8 mouse cellular contexts compared by ENCODE assay signal in genomic region chr17:25013606-25014501, GRCm38 (mm10). TPM values are rescaled to one million over a fixed set of nuclear protein-coding genes. Genes with fewer than 3 reads are reported as not detected.
DNase-seq lines count a peak whose midpoint lies in the region; ATAC-seq and TF ChIP-seq lines count a peak whose summit lies in the region.

No protein-coding gene starts in this region.

- H3K4me3 ChIP-seq in forebrain, postnatal 0 days (ENCODE audit: low read depth, low read length) = peak overlapping the region; percentile 92
- peak overlapping the region; percentile 94 for H3K4me3 ChIP-seq in hindbrain, embryonic 14.5 days (replicated peaks; ENCODE audit: low read length)
- H3K4me3 ChIP-seq in liver, embryonic 12.5 days = peak overlapping the region; percentile 96

- peaks cover 10% of the 10 kb centered on the region for H3K4me1 ChIP-seq in forebrain, postnatal 0 days (ENCODE audit: insufficient read depth)
- H3K4me1 ChIP-seq in hindbrain, embryonic 14.5 days (replicated peaks; ENCODE audit: control insufficient read depth, insufficient read depth, low read length) = peaks cover 16% of the 10 kb centered on the region
- peaks cover 30% of the 10 kb centered on the region for H3K4me1 ChIP-seq in liver, embryonic 12.5 days

- H3K9me3 ChIP-seq in forebrain, postnatal 0 days (ENCODE audit: low read length) = no peaks in the 10 kb centered on the region
- no peaks in the 10 kb centered on the region for H3K9me3 ChIP-seq in hindbrain, embryonic 14.5 days (ENCODE audit: control insufficient read depth, low read length)
- H3K9me3 ChIP-seq in liver, embryonic 12.5 days (replicated peaks) = no peaks in the 10 kb centered on the region

- TF ChIP-seq CTCF in forebrain, postnatal 0 days (IDR thresholded peaks at IDR 0.05; ENCODE audit: low read depth) = no peak

- H3K36me3 ChIP-seq in forebrain, postnatal 0 days (ENCODE audit: insufficient read depth) = peaks cover 29% of the 10 kb centered on the region
- H3K36me3 ChIP-seq in hindbrain, embryonic 14.5 days (replicated peaks; ENCODE audit: control insufficient read depth, insufficient read depth) = peaks cover 40% of the 10 kb centered on the region
- peaks cover 48% of the 10 kb centered on the region for H3K36me3 ChIP-seq in liver, embryonic 12.5 days

- peak overlapping the region; percentile 98 for H3K4me2 ChIP-seq in forebrain, postnatal 0 days (ENCODE audit: low read depth)
- H3K4me2 ChIP-seq in hindbrain, embryonic 14.5 days (replicated peaks) = peak overlapping the region; percentile 91
- H3K4me2 ChIP-seq in liver, embryonic 12.5 days = peak overlapping the region; percentile 98

- peak overlapping the region; percentile 83 for H3K9ac ChIP-seq in forebrain, postnatal 0 days
- H3K9ac ChIP-seq in hindbrain, embryonic 14.5 days = peak overlapping the region; percentile 88
- H3K9ac ChIP-seq in liver, embryonic 12.5 days = peak overlapping the region; percentile 99

- peak overlapping the region; percentile 21; the same call in 1 of the 2 replicates for H3K27ac ChIP-seq in forebrain, postnatal 0 days (ENCODE audit: low read depth, low read length)
- peak overlapping the region; percentile 73 for H3K27ac ChIP-seq in hindbrain, embryonic 14.5 days
- peak overlapping the region; percentile 90 for H3K27ac ChIP-seq in liver, embryonic 12.5 days

- ATAC-seq in frontal cortex, adult (ENCODE audit: low TSS enrichment) = no peak
- ATAC-seq in forebrain, postnatal 0 days = no peak
- no peak for ATAC-seq in hindbrain, embryonic 14.5 days (ENCODE audit: low FRiP score)
- ATAC-seq in liver, embryonic 12.5 days = no peak

- peak; percentile 5 for DNase-seq in frontal cortex, postnatal 36 days (ENCODE audit: low spot score in 2 of 2)
- peak; percentile 32 for DNase-seq in c-Kit-negative CD71-positive TER-119-positive erythroid progenitor cells, embryonic 14.5 days (ENCODE audit: low read depth, low spot score)
- DNase-seq in forebrain, postnatal 0 days = no peak
- no peak for DNase-seq in hindbrain, embryonic 14.5 days (ENCODE audit: low spot score)
- peak; percentile 57 for DNase-seq in naive thymus-derived CD4-positive, alpha-beta T cell, adult 2 months (ENCODE audit: low read depth)
- peak; percentile 64 for DNase-seq in testis, postnatal 10 days (ENCODE audit: low spot score)

- no peaks in the 10 kb centered on the region for H3K27me3 ChIP-seq in forebrain, postnatal 0 days (ENCODE audit: insufficient read depth, low read length)
- H3K27me3 ChIP-seq in hindbrain, embryonic 14.5 days (ENCODE audit: control insufficient read depth, insufficient read depth, low read length) = no peaks in the 10 kb centered on the region
- H3K27me3 ChIP-seq in liver, embryonic 12.5 days (replicated peaks) = no peaks in the 10 kb centered on the region

- under 1% methylated on average over 66 of the region's 81 CpGs for WGBS in forebrain, postnatal 0 days
- under 1% methylated on average over 74 of the region's 81 CpGs for WGBS in hindbrain, embryonic 14.5 days
- WGBS in liver, embryonic 12.5 days (ENCODE audit: insufficient replicate concordance) = under 1% methylated on average over 80 of the region's 81 CpGs

RNA-seq across cellular contexts. Expression of gene Cramp1l, which starts 1.7 kb away (rescaled TPM):
- total RNA-seq in forebrain, postnatal 0 days (2014; rRNA removed) = 16.2 and 21.5 TPM in 2 replicates
- polyA plus RNA-seq in forebrain, postnatal 0 days (2015; fragmentation: Nextera tagmentation; extraction: Ambion mirVana) = 1.9 and 2.9 TPM in 2 replicates
- 8.0 and 8.1 TPM in 2 replicates for polyA plus RNA-seq in hindbrain, embryonic 14.5 days (2014; fragmentation: Nextera tagmentation; extraction: Ambion mirVana)
- polyA plus RNA-seq in liver, embryonic 12.5 days (2016; fragmentation: Nextera tagmentation; extraction: Ambion mirVana) = 8.1 and 8.2 TPM in 2 replicates

RNA-seq across cellular contexts. Expression of gene Ift140, which starts 2.0 kb away (rescaled TPM):
- 31.8 and 37.7 TPM in 2 replicates for total RNA-seq in forebrain, postnatal 0 days (2014; rRNA removed)
- polyA plus RNA-seq in forebrain, postnatal 0 days (2015; fragmentation: Nextera tagmentation; extraction: Ambion mirVana) = 11.6 and 15.2 TPM in 2 replicates
- 15.9 and 20.9 TPM in 2 replicates for polyA plus RNA-seq in hindbrain, embryonic 14.5 days (2014; fragmentation: Nextera tagmentation; extraction: Ambion mirVana)
- 78.9 and 79.3 TPM in 2 replicates for polyA plus RNA-seq in liver, embryonic 12.5 days (2016; fragmentation: Nextera tagmentation; extraction: Ambion mirVana)

RNA-seq across cellular contexts. Expression of gene Jpt2, which starts 53.4 kb away (rescaled TPM):
- 52.3 and 64.7 TPM in 2 replicates for total RNA-seq in forebrain, postnatal 0 days (2014; rRNA removed)
- polyA plus RNA-seq in forebrain, postnatal 0 days (2015; fragmentation: Nextera tagmentation; extraction: Ambion mirVana) = 46.2 and 58.4 TPM in 2 replicates
- 58.2 and 60.6 TPM in 2 replicates for polyA plus RNA-seq in hindbrain, embryonic 14.5 days (2014; fragmentation: Nextera tagmentation; extraction: Ambion mirVana)
- 112 and 114 TPM in 2 replicates for polyA plus RNA-seq in liver, embryonic 12.5 days (2016; fragmentation: Nextera tagmentation; extraction: Ambion mirVana)

Comparison
In these comparisons a context has a peak if more than half of its experiments do, and no peak if none do; other contexts are left out.
1. DNase-seq: peak in frontal cortex, postnatal 36 days (2 of 2), c-Kit-negative CD71-positive TER-119-positive erythroid progenitor cells, embryonic 14.5 days (single experiment), naive thymus-derived CD4-positive, alpha-beta T cell, adult 2 months (single experiment) and testis, postnatal 10 days (single experiment); none in forebrain, postnatal 0 days (single experiment) and hindbrain, embryonic 14.5 days (single experiment).
2. H3K27ac ChIP-seq: peak in every context shown above with its lines; median percentile 90 in liver, embryonic 12.5 days; 73 in hindbrain, embryonic 14.5 days; 21 in forebrain, postnatal 0 days.
3. Peak in every context shown above with its lines, with median percentiles within 50 percentile points of each other: H3K4me2 ChIP-seq, H3K4me3 ChIP-seq and H3K9ac ChIP-seq.